Mouse (Mus musculus): ENCODE results near the gene Nelfb. TPM values are rescaled to one million over a fixed set of nuclear protein-coding genes. Genes with fewer than 3 reads are reported as not detected.

The Nelfb gene
- polyA plus RNA-seq, 1 experiment from 2014 or later, result 79.1 TPM

DNA sequence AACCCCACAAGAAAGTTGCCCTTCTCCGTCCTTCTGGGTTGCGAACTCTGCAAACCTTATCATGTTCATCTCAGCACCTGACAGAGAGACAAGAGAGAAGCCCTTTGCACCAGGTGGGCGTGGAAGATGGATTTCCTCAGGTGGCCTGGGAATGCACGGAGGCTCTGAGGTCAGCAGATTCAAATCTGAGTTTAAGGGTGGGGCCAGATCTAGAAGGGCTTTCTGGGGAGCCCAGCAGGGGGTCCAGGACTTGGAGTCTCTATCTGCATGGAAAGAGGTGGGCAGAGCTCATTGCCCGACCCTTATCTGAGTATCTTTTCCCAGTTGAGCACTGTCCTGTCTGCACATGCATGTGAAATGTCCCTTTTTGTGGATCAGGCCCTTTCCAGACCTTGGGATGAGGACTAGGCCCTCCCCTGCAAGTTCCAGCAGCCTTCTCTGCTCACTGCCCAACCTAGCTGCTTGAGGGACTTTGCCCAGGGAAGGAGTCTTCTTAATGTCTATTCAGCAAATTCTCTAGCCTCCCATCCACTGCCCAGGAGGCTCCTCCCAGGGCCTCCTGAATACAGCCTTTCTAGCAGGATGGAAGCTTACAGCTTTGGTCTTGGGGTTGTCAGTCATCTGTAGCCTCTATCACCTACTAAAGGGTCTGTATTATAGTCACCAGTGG, 23.4 kb upstream of the Nelfb start:
- no peaks in the 10 kb centered on the region for H3K4me1 ChIP-seq (ENCODE audit: control insufficient read depth, insufficient read depth, low read length)
- ATAC-seq (replicated peaks; ENCODE audit: extremely low read depth, insufficient read depth, low FRiP score), result no peak
- H3K4me2 ChIP-seq (ENCODE audit: low read depth, low read length), result no peak overlapping the region
- H3K27me3 ChIP-seq (ENCODE audit: control insufficient read depth, insufficient read depth, low read length), result peaks cover 6% of the 10 kb centered on the region; the same call in 1 of the 2 replicates
- H3K36me3 ChIP-seq (ENCODE audit: control insufficient read depth, insufficient read depth), result no peaks in the 10 kb centered on the region
- no peak overlapping the region for H3K27ac ChIP-seq (ENCODE audit: low read length)
- WGBS, result 57% methylated on average over 5 of the region's 5 CpGs
- no peaks in the 10 kb centered on the region for H3K9me3 ChIP-seq (replicated peaks; ENCODE audit: control insufficient read depth, low read length)
- H3K4me3 ChIP-seq (ENCODE audit: low read length), result no peak overlapping the region
- no peak overlapping the region for H3K9ac ChIP-seq (ENCODE audit: low read length)

DNA sequence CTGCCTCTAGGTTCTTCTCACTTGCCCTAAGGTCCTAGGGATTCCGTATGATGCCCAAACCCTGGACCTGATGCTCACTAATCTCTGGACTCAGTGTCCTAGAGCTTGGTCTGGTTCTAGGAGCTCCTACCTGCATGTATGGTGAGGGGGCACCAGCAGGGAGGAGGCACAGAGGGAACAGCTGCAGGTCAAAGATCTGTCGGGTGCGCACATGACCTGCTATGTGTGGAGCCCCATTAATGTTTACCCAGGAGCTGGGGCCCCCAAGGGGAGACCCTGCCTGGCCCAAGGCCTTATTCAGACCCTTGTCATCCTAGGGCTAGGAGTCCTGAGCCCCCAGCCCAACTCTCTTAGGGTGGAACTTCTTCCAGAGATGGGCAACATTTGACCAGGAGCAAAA, 22.8 kb upstream of the Nelfb start, which contains the start of gene Slc34a3:
Slc34a3 (minus strand) TSS at position 315 of the 400 bp plus-strand sequence.
- no peak within 1 kb of the TSS for H3K27ac ChIP-seq (ENCODE audit: low read length)
- no peak within 1 kb of the TSS for H3K4me2 ChIP-seq (ENCODE audit: low read depth, low read length)
- H3K9me3 ChIP-seq (replicated peaks; ENCODE audit: control insufficient read depth, low read length), result no peaks in the 10 kb centered on the region
- H3K4me1 ChIP-seq (ENCODE audit: control insufficient read depth, insufficient read depth, low read length), result no peaks in the 10 kb centered on the region
- no peak for ATAC-seq (replicated peaks; ENCODE audit: extremely low read depth, insufficient read depth, low FRiP score)
- H3K9ac ChIP-seq (ENCODE audit: low read length), result no peak within 1 kb of the TSS
- peaks cover 6% of the 10 kb centered on the region; the same call in 1 of the 2 replicates for H3K27me3 ChIP-seq (ENCODE audit: control insufficient read depth, insufficient read depth, low read length)
- H3K4me3 ChIP-seq (ENCODE audit: low read length), result no peak within 1 kb of the TSS
- no peaks in the 10 kb centered on the region for H3K36me3 ChIP-seq (ENCODE audit: control insufficient read depth, insufficient read depth)
- 82% methylated on average over 3 of the region's 3 CpGs for WGBS

DNA sequence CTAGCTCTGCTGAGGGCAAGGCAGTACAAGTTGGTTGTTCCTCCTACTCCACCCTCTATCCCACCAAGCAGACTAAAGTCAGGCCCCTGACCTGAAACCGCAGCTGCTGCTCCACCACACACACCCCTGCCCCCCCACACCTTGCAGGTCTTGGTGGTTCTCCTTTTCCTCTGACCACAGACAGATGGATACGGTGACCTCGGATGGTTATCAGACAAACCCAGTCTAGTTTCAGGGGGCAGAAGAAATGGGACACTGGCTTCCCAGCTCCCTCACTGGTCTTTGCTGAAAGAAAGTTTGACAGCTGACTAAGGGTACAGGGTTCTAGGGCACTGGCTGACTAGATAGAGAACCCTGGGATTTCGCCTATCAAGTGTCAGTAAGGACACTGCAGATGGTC, 22.1 kb upstream of the Nelfb start:
- Histone ChIP-seq H3K36me3 (ENCODE audit: control insufficient read depth, insufficient read depth) (no peaks in the 10 kb centered on the region), H3K27ac (ENCODE audit: low read length) (no peak overlapping the region), H3K9ac (ENCODE audit: low read length) (no peak overlapping the region), H3K9me3 (replicated peaks; ENCODE audit: control insufficient read depth, low read length) (no peaks in the 10 kb centered on the region), H3K4me2 (ENCODE audit: low read depth, low read length) (no peak overlapping the region), H3K27me3 (ENCODE audit: control insufficient read depth, insufficient read depth, low read length) (peaks cover 6% of the 10 kb centered on the region; the same call in 1 of the 2 replicates), H3K4me3 (ENCODE audit: low read length) (no peak overlapping the region), H3K4me1 (ENCODE audit: control insufficient read depth, insufficient read depth, low read length) (no peaks in the 10 kb centered on the region)
- 75% methylated on average over 4 of the region's 4 CpGs for WGBS
- no peak for ATAC-seq (replicated peaks; ENCODE audit: extremely low read depth, insufficient read depth, low FRiP score)

DNA sequence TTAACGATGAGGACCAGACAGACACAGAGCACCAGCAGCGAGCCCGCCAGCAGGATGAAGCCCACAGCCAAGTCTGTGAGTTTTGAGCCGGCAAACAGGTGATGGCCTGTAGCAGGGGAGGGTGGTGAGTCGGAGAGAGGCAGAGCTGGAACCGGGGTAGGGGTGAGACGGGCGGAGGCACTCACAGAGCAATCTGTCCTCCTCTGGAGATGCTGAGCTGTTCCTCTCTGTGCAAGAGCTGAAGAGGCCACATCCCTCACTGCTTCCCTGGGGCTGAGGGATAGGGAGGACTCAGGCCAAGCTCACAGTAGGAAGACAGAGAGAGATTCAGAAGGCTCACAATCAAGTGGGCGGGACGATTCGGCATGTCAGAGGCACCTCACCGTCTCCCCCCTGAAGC, 19.7 kb upstream of the Nelfb start:
- Histone ChIP-seq H3K9me3 (replicated peaks; ENCODE audit: control insufficient read depth, low read length) (no peaks in the 10 kb centered on the region), H3K9ac (ENCODE audit: low read length) (no peak overlapping the region), H3K4me2 (ENCODE audit: low read depth, low read length) (no peak overlapping the region), H3K27me3 (ENCODE audit: control insufficient read depth, insufficient read depth, low read length) (peaks cover 6% of the 10 kb centered on the region; the same call in 1 of the 2 replicates), H3K27ac (ENCODE audit: low read length) (no peak overlapping the region), H3K4me1 (ENCODE audit: control insufficient read depth, insufficient read depth, low read length) (no peaks in the 10 kb centered on the region), H3K4me3 (ENCODE audit: low read length) (no peak overlapping the region), H3K36me3 (ENCODE audit: control insufficient read depth, insufficient read depth) (no peaks in the 10 kb centered on the region)
- 56% methylated on average over 12 of the region's 12 CpGs for WGBS
- no peak for ATAC-seq (replicated peaks; ENCODE audit: extremely low read depth, insufficient read depth, low FRiP score)

- no peak overlapping the region for H3K27ac ChIP-seq (ENCODE audit: low read length)
- H3K4me3 ChIP-seq (ENCODE audit: low read length), result no peak overlapping the region
- peaks cover 2% of the 10 kb centered on the region; the same call in 1 of the 2 replicates for H3K27me3 ChIP-seq (ENCODE audit: control insufficient read depth, insufficient read depth, low read length)
- H3K9me3 ChIP-seq (replicated peaks; ENCODE audit: control insufficient read depth, low read length), result no peaks in the 10 kb centered on the region
- H3K9ac ChIP-seq (ENCODE audit: low read length), result no peak overlapping the region
- H3K4me1 ChIP-seq (ENCODE audit: control insufficient read depth, insufficient read depth, low read length), result peaks cover 2% of the 10 kb centered on the region; the same call in 1 of the 2 replicates
- ATAC-seq (replicated peaks; ENCODE audit: extremely low read depth, insufficient read depth, low FRiP score), result no peak
- no peak overlapping the region for H3K4me2 ChIP-seq (ENCODE audit: low read depth, low read length)
- WGBS, result 76% methylated on average over 7 of the region's 7 CpGs
- H3K36me3 ChIP-seq (ENCODE audit: control insufficient read depth, insufficient read depth), result no peaks in the 10 kb centered on the region
These were observed 19.3 kb upstream of the Nelfb start for GRCm38 (mm10) chr2:25230581-25230980.

DNA sequence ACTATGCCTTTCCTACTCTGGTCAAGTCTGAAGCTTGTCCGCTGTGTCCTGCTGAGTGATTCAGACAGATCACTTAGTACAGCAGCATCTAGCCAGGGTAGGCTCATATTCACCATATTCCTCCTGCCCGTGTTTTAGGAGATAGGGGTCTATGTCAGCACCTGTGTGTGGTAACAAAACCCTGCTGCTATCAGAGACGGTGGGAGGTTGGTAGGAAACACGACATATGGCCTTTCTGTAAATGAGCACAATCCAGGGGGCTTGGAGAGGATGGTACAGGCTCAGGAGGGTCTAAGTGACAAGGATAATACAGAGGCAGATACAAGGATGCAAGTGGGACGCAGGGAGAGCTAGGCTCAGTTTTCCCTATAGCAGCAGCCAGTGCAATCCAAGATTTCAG, 18.3 kb upstream of the Nelfb start:
- Histone ChIP-seq H3K4me3 (ENCODE audit: low read length) (no peak overlapping the region), H3K27ac (ENCODE audit: low read length) (no peak overlapping the region), H3K36me3 (ENCODE audit: control insufficient read depth, insufficient read depth) (no peaks in the 10 kb centered on the region), H3K27me3 (ENCODE audit: control insufficient read depth, insufficient read depth, low read length) (peaks cover 2% of the 10 kb centered on the region; the same call in 1 of the 2 replicates), H3K9ac (ENCODE audit: low read length) (no peak overlapping the region), H3K9me3 (replicated peaks; ENCODE audit: control insufficient read depth, low read length) (no peaks in the 10 kb centered on the region), H3K4me1 (ENCODE audit: control insufficient read depth, insufficient read depth, low read length) (peaks cover 5% of the 10 kb centered on the region; the same call in 1 of the 2 replicates), H3K4me2 (ENCODE audit: low read depth, low read length) (no peak overlapping the region)
- no peak for ATAC-seq (replicated peaks; ENCODE audit: extremely low read depth, insufficient read depth, low FRiP score)
- WGBS, result 77% methylated on average over 5 of the region's 5 CpGs

DNA sequence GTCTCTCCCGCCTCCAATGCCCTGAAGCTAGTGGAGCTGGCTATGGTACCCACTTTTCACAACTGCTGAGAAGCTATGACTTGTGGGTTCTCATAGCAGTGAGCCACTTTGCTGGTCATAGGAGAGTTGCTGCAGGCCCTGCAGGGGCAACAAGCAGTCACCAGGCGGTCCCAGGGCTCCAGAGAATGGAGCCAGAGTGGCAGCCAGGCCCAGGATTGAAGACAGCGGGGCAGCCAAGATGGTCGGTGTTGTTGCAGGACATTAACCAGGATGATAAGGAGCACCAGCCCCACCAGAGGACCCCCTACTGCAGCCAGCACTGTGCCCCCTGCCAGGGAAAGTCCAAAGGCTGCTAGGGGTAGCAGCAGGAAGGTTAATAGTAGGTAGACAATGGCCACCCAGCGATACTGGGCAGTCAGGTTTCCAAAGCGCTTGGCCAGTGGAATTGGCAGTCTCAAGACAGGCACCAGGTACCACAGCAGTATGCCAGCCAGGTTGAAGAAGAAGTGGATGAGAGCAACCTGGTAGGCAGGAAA, 17.8 kb upstream of the Nelfb start:
- H3K27me3 ChIP-seq (ENCODE audit: control insufficient read depth, insufficient read depth, low read length), result peaks cover 2% of the 10 kb centered on the region; the same call in 1 of the 2 replicates
- no peak overlapping the region for H3K9ac ChIP-seq (ENCODE audit: low read length)
- H3K4me3 ChIP-seq (ENCODE audit: low read length), result no peak overlapping the region
- H3K4me1 ChIP-seq (ENCODE audit: control insufficient read depth, insufficient read depth, low read length), result peaks cover 5% of the 10 kb centered on the region; the same call in 1 of the 2 replicates
- no peaks in the 10 kb centered on the region for H3K9me3 ChIP-seq (replicated peaks; ENCODE audit: control insufficient read depth, low read length)
- 69% methylated on average over 6 of the region's 6 CpGs for WGBS
- no peak overlapping the region for H3K27ac ChIP-seq (ENCODE audit: low read length)
- ATAC-seq (replicated peaks; ENCODE audit: extremely low read depth, insufficient read depth, low FRiP score), result no peak
- peak overlapping the region; percentile 55 for H3K4me2 ChIP-seq (ENCODE audit: low read depth, low read length)
- H3K36me3 ChIP-seq (ENCODE audit: control insufficient read depth, insufficient read depth), result no peaks in the 10 kb centered on the region

DNA sequence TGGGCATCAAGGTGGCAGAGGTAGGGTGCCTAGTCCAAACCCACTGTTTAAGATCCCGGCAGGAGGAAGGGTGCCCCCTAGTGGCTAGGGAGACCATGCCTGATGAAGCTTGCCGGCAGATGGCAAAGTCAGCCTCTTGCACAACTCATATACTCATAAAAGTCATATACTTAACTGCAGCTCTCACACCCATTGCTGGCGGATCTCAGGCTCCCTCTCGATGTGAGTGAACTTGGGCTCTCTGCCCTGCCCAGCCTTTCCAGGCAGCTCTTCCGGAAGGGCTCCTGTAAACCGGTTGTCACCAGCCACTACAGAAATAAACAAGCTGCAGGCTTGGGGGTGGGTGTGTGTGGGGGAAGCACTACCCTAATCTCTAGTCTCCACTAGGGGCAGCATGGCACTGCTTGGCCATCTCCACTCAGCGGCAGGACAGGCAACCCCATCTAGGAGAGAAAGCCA, 17.2 kb upstream of the Nelfb start:
- peak; percentile 12; the same call in 1 of the 2 replicates for ATAC-seq (replicated peaks; ENCODE audit: extremely low read depth, insufficient read depth, low FRiP score)
- 1% methylated on average over 7 of the region's 7 CpGs for WGBS
- Histone ChIP-seq H3K27me3 (ENCODE audit: control insufficient read depth, insufficient read depth, low read length) (peaks cover 2% of the 10 kb centered on the region; the same call in 1 of the 2 replicates), H3K9me3 (replicated peaks; ENCODE audit: control insufficient read depth, low read length) (no peaks in the 10 kb centered on the region), H3K4me3 (ENCODE audit: low read length) (peak overlapping the region; percentile 33), H3K27ac (ENCODE audit: low read length) (peak overlapping the region; percentile 69), H3K9ac (ENCODE audit: low read length) (peak overlapping the region; percentile 53; the same call in 1 of the 2 replicates), H3K36me3 (ENCODE audit: control insufficient read depth, insufficient read depth) (0 out of 2 replicates have a peak, but pooled peaks cover under 1% of the 10 kb centered on the region), H3K4me2 (ENCODE audit: low read depth, low read length) (peak overlapping the region; percentile 55), H3K4me1 (ENCODE audit: control insufficient read depth, insufficient read depth, low read length) (peaks cover 8% of the 10 kb centered on the region)

DNA sequence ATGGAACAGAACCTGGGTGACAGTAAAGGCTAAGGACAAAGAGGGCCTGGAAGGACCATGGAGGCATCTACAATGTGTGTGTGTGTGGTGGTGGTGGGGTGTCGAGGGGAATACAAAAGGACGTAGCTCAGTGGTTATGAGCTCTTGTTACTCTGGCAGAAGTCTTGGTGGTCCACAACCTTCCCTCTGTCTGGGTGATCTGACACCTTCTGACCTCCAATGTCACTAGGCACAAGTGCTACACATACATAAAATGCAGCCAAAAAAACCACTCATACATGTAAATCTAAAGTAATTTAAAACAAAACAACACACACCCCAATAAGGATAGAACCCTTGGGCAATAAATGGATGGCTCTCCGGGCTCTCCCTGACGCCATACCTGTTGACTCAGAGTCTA, 16.1 kb upstream of the Nelfb start:
- Histone ChIP-seq H3K36me3 (ENCODE audit: control insufficient read depth, insufficient read depth) (0 out of 2 replicates have a peak, but pooled peaks cover 2% of the 10 kb centered on the region), H3K27me3 (ENCODE audit: control insufficient read depth, insufficient read depth, low read length) (peaks cover 2% of the 10 kb centered on the region; the same call in 1 of the 2 replicates), H3K27ac (ENCODE audit: low read length) (no peak overlapping the region), H3K9ac (ENCODE audit: low read length) (no peak overlapping the region), H3K4me2 (ENCODE audit: low read depth, low read length) (no peak overlapping the region), H3K4me1 (ENCODE audit: control insufficient read depth, insufficient read depth, low read length) (peaks cover 12% of the 10 kb centered on the region), H3K9me3 (replicated peaks; ENCODE audit: control insufficient read depth, low read length) (no peaks in the 10 kb centered on the region), H3K4me3 (ENCODE audit: low read length) (no peak overlapping the region)
- WGBS, result 90% methylated on average over 4 of the region's 4 CpGs
- ATAC-seq (replicated peaks; ENCODE audit: extremely low read depth, insufficient read depth, low FRiP score), result no peak
